Mouse (Mus musculus): ENCODE data around the gene Arl3. TPM values are rescaled to one million over a fixed set of nuclear protein-coding genes. Genes with fewer than 3 reads are reported as not detected.

Gene Arl3
- polyA plus RNA-seq, 1 experiment from 2014 or later, result 52.6 TPM

DNA sequence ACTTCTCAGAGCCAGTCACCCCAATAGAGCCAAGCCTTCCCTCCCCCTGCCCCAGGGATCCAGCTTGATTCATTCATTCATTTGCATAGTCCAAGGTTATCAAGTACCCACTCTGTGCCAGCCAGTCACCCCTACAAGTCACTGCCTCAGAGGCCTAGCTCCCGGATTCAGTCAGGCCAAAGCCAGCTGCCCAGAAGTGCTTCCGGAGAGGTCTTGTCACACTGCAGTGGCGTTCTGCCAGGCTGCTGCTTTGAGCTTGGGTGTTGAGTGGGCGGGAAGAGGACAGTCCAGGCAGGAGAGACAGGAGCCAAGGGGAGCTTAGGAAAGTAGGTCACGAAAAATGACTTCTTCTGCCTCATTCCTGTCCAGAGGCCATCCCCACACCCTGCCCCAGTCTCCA lies 88.5 kb downstream of the Arl3 start:
- TF ChIP-seq CTCF (IDR thresholded peaks at IDR 0.05), result no peak
- no peak overlapping the region; the same call in 1 of the 2 replicates for H3K4me2 ChIP-seq (replicated peaks; ENCODE audit: low read depth, low read length)
- H3K27me3 ChIP-seq (replicated peaks; ENCODE audit: insufficient read depth, low read length), result no peaks in the 10 kb centered on the region
- WGBS, result 6% methylated on average over 5 of the region's 5 CpGs
- peak; percentile 97 for DNase-seq (ENCODE audit: low spot score)
- peaks cover 43% of the 10 kb centered on the region for H3K4me1 ChIP-seq (ENCODE audit: insufficient read depth, low read depth, low read length)
- H3K4me3 ChIP-seq (ENCODE audit: low read depth, low read length), result no peak overlapping the region
- H3K27ac ChIP-seq (ENCODE audit: low read length), result peak overlapping the region; percentile 88
- H3K9ac ChIP-seq (replicated peaks; ENCODE audit: low read depth), result no peak overlapping the region
- ATAC-seq, result peak; percentile 77
- H3K36me3 ChIP-seq (ENCODE audit: insufficient read depth, low read length), result no peaks in the 10 kb centered on the region
- no peaks in the 10 kb centered on the region for H3K9me3 ChIP-seq (ENCODE audit: low read length)

DNA sequence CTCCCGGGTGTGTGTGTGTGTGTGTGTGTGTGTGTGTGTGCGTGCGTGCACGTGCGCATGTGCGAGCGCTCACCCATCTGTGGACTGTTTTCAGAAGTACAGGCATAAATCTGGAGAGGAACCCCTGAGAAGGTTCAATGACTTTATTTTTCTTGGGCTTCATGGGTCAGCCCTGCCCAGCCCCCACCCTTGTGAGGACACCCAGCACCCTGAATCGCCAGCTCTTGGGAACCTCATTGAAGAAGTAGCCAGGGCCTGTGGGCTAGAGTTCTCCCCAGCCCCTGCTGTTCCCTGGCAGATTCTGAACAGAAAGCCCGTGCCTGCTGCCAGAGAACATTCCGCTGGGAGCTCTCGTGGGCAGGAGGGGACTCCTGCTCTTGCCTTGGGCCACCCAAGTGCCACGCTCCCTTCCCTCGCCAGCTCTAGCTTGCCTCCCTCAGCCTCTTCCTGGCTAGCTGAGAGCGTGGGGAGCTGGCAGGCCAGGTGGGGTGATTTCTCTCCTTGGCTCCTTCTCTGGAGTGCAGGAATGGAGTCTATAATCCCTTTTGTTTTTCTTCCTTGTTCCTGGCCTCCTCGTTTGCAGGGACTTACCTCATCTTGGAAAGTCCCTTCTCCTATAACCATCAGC lies 89.2 kb downstream of the Arl3 start:
- TF ChIP-seq CTCF (IDR thresholded peaks at IDR 0.05) (no peak), EP300 (IDR thresholded peaks at IDR 0.05) (no peak)
- peak overlapping the region; percentile 88 for H3K27ac ChIP-seq (ENCODE audit: low read length)
- H3K4me3 ChIP-seq (ENCODE audit: low read depth, low read length), result no peak overlapping the region
- no peak overlapping the region for H3K9ac ChIP-seq (replicated peaks; ENCODE audit: low read depth)
- H3K4me2 ChIP-seq (replicated peaks; ENCODE audit: low read depth, low read length), result no peak overlapping the region; the same call in 1 of the 2 replicates
- DNase-seq (ENCODE audit: low spot score), result peak; percentile 54
- no peaks in the 10 kb centered on the region for H3K27me3 ChIP-seq (replicated peaks; ENCODE audit: insufficient read depth, low read length)
- no peaks in the 10 kb centered on the region for H3K36me3 ChIP-seq (ENCODE audit: insufficient read depth, low read length)
- H3K9me3 ChIP-seq (ENCODE audit: low read length), result no peaks in the 10 kb centered on the region
- 56% methylated on average over 14 of the region's 15 CpGs for WGBS
- H3K4me1 ChIP-seq (ENCODE audit: insufficient read depth, low read depth, low read length), result peaks cover 50% of the 10 kb centered on the region
- peak; percentile 3; the same call in 1 of the 2 replicates for ATAC-seq

DNA sequence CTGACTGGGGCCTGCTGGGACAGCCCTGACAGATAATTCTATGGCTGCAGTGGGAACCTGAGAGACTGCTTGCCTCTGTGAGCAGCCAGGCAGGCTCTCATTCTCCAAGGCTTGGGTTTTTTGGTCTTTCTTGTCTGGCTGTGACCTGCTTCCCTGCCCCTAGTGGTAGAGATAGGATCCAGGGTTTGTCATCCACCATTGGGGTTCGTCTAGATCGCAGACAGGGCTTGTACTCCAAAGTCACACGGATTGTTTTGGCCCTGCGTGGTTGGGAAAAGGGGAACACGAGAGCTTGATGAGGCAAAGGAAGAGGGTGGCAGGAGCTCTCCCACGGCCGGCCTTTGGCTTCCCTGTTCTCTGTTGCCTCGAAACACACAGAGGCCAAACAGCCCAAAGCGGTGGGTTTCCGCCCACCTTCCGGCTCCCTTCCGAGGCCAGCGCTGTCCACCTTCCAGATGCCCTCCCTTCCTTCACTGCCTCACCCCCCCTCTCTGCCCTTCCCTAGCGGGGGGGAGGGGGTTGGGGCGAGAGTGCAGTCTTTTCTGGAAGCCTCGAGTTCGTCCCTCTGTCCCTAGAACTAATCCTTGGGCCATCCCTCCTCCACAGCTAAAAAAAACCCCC lies 90.0 kb downstream of the Arl3 start:
- peak; percentile 48 for DNase-seq (ENCODE audit: low spot score)
- Histone ChIP-seq H3K4me1 (ENCODE audit: insufficient read depth, low read depth, low read length) (peaks cover 58% of the 10 kb centered on the region), H3K4me3 (ENCODE audit: low read depth, low read length) (no peak overlapping the region), H3K4me2 (replicated peaks; ENCODE audit: low read depth, low read length) (no peak overlapping the region), H3K9me3 (ENCODE audit: low read length) (no peaks in the 10 kb centered on the region), H3K9ac (replicated peaks; ENCODE audit: low read depth) (no peak overlapping the region), H3K27me3 (replicated peaks; ENCODE audit: insufficient read depth, low read length) (no peaks in the 10 kb centered on the region), H3K27ac (ENCODE audit: low read length) (peak overlapping the region; percentile 88), H3K36me3 (ENCODE audit: insufficient read depth, low read length) (no peaks in the 10 kb centered on the region)
- TF ChIP-seq CTCF (IDR thresholded peaks at IDR 0.05), result peak; percentile 65
- TF ChIP-seq EP300 (IDR thresholded peaks at IDR 0.05), result no peak
- WGBS, result 35% methylated on average over 17 of the region's 17 CpGs
- no peak for ATAC-seq

DNA sequence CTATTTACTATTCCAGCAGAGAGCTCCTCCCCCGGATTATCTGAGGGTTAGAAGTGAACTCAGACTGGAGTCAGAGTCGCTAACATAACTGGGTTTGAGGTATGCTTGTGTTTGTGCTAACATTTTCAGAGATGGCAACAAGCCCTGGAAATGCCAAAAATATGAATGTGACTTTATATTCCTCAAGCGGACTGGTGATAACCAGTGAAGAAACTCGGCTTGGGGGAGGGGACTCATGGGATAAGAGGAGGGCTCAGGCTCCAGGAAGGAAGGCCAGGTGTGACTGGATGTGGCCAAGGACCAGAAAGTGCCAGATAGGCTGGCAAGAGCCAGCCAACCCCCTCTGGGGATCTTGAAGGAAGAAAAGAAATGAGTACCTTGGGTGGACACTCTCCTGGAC lies 91.2 kb downstream of the Arl3 start:
- no peaks in the 10 kb centered on the region for H3K27me3 ChIP-seq (replicated peaks; ENCODE audit: insufficient read depth, low read length)
- no peak overlapping the region for H3K4me2 ChIP-seq (replicated peaks; ENCODE audit: low read depth, low read length)
- ATAC-seq (no peak), DNase-seq (ENCODE audit: low spot score) (peak; percentile 50)
- no peaks in the 10 kb centered on the region for H3K9me3 ChIP-seq (ENCODE audit: low read length)
- H3K4me1 ChIP-seq (ENCODE audit: insufficient read depth, low read depth, low read length), result peaks cover 64% of the 10 kb centered on the region
- peak overlapping the region; percentile 88 for H3K27ac ChIP-seq (ENCODE audit: low read length)
- WGBS, result 12% methylated on average over 4 of the region's 4 CpGs
- TF ChIP-seq CTCF (IDR thresholded peaks at IDR 0.05) (no peak), EP300 (IDR thresholded peaks at IDR 0.05) (no peak)
- no peak overlapping the region for H3K9ac ChIP-seq (replicated peaks; ENCODE audit: low read depth)
- no peak overlapping the region for H3K4me3 ChIP-seq (ENCODE audit: low read depth, low read length)
- H3K36me3 ChIP-seq (ENCODE audit: insufficient read depth, low read length), result no peaks in the 10 kb centered on the region

DNA sequence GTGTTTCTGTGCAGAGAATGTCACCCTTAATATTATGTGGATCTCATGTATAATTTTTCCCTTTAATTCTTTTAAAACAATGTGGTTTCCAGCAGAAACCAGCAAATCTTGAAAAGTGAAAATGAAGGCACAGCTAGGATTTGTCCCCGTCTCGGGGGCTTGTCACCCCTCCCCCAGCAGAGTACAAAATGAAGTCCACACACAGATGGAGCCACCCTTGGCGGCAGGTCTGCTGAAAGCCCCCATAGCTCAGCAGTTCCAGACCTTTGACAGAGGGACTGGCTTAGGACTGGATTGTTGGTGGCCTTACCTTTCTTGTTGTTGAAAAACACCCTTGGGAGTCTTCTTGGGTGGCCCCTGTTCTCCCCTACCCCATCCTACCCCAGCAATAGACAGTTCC lies 91.6 kb downstream of the Arl3 start:
- H3K4me2 ChIP-seq (replicated peaks; ENCODE audit: low read depth, low read length), result no peak overlapping the region
- 33% methylated on average over 3 of the region's 3 CpGs for WGBS
- peak overlapping the region; percentile 88 for H3K27ac ChIP-seq (ENCODE audit: low read length)
- peaks cover 64% of the 10 kb centered on the region for H3K4me1 ChIP-seq (ENCODE audit: insufficient read depth, low read depth, low read length)
- H3K4me3 ChIP-seq (ENCODE audit: low read depth, low read length), result no peak overlapping the region
- no peak overlapping the region for H3K9ac ChIP-seq (replicated peaks; ENCODE audit: low read depth)
- H3K27me3 ChIP-seq (replicated peaks; ENCODE audit: insufficient read depth, low read length), result no peaks in the 10 kb centered on the region
- ATAC-seq (no peak), DNase-seq (ENCODE audit: low spot score) (no peak)
- TF ChIP-seq EP300 (IDR thresholded peaks at IDR 0.05), result no peak
- no peak for TF ChIP-seq CTCF (IDR thresholded peaks at IDR 0.05)
- H3K36me3 ChIP-seq (ENCODE audit: insufficient read depth, low read length), result no peaks in the 10 kb centered on the region
- no peaks in the 10 kb centered on the region for H3K9me3 ChIP-seq (ENCODE audit: low read length)

Other genes starting within 250 kb of the Arl3 start
- gene Psd, start 246.0 kb downstream of the Arl3 start, polyA plus RNA-seq (2015; fragmentation: Nextera tagmentation; extraction: Ambion mirVana), result 2.7 and 4.9 TPM in 2 replicates
- 12.9 and 13.0 TPM in 2 replicates for gene Fbxl15, start 245.0 kb downstream of the Arl3 start, polyA plus RNA-seq (2015; fragmentation: Nextera tagmentation; extraction: Ambion mirVana)
- gene Cuedc2, start 234.5 kb downstream of the Arl3 start, polyA plus RNA-seq (2015; fragmentation: Nextera tagmentation; extraction: Ambion mirVana), result 94.9 and 99.9 TPM in 2 replicates
- gene Mfsd13a, start 232.1 kb downstream of the Arl3 start, polyA plus RNA-seq (2015; fragmentation: Nextera tagmentation; extraction: Ambion mirVana), result 6.4 and 6.6 TPM in 2 replicates
- 5.0 and 7.1 TPM in 2 replicates for gene 2310034G01Rik, start 222.9 kb downstream of the Arl3 start, polyA plus RNA-seq (2015; fragmentation: Nextera tagmentation; extraction: Ambion mirVana)
- gene Actr1a, start 177.4 kb downstream of the Arl3 start, polyA plus RNA-seq (2015; fragmentation: Nextera tagmentation; extraction: Ambion mirVana), result 98.2 and 104 TPM in 2 replicates
- gene Sufu, start 176.3 kb downstream of the Arl3 start, polyA plus RNA-seq (2015; fragmentation: Nextera tagmentation; extraction: Ambion mirVana), result 13.1 and 14.2 TPM in 2 replicates
- 34.1 and 34.8 TPM in 2 replicates for gene Trim8, start 71.5 kb downstream of the Arl3 start, polyA plus RNA-seq (2015; fragmentation: Nextera tagmentation; extraction: Ambion mirVana)
- gene Sfxn2, start 167 bp upstream of the Arl3 start, polyA plus RNA-seq (2015; fragmentation: Nextera tagmentation; extraction: Ambion mirVana), result 18.4 and 19.6 TPM in 2 replicates
- gene Wbp1l, start 25.9 kb upstream of the Arl3 start, polyA plus RNA-seq (2015; fragmentation: Nextera tagmentation; extraction: Ambion mirVana), result 34.6 and 37.4 TPM in 2 replicates
- 0.08 and 0.12 TPM in 2 replicates for gene Cyp17a1, start 100.0 kb upstream of the Arl3 start, polyA plus RNA-seq (2015; fragmentation: Nextera tagmentation; extraction: Ambion mirVana)
- gene Borcs7, start 116.7 kb upstream of the Arl3 start, polyA plus RNA-seq (2015; fragmentation: Nextera tagmentation; extraction: Ambion mirVana), result 13.0 and 14.3 TPM in 2 replicates
- 27.5 and 27.6 TPM in 2 replicates for gene As3mt, start 134.3 kb upstream of the Arl3 start, polyA plus RNA-seq (2015; fragmentation: Nextera tagmentation; extraction: Ambion mirVana)
- 2.4 and 2.8 TPM in 2 replicates for gene Cnnm2, start 188.4 kb upstream of the Arl3 start, polyA plus RNA-seq (2015; fragmentation: Nextera tagmentation; extraction: Ambion mirVana)